Mouse (Mus musculus) brain, embryonic 18.5 days (tissue): ENCODE data around the gene Ankle1.
"Not testable (repeated sequence)": the region's sequence is repeated elsewhere in the genome, so short reads cannot be mapped to it uniquely, and the experiment has no call there.

ENCODE experiments used
- DNase-seq: peaks from one replicate; pipeline ENCODE4 v3.0.0-alpha.2; 2012; ENCODE audit warnings: low read depth, low spot score

Gene Ankle1

DNA sequence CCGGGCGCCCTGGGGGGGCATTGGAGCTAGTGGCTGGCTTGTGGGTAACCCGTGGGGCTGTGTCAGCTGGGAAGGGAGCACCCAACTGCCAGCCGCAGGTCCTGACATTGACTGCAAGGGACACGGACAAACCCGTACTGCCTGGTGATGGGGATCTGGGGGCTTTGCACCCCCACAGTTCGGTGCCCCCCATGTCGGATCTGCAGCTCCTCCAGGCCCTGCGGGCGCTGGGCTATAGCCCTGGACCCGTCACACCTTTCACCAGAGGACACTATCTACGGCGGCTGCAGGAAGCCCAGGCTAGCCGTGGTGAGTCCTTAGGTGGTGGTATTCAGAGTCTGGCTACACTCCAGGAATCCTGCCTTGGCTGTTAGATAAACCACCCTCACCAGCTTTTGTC, 1.6 kb downstream of the Ankle1 start:
- no peak for DNase-seq

DNA sequence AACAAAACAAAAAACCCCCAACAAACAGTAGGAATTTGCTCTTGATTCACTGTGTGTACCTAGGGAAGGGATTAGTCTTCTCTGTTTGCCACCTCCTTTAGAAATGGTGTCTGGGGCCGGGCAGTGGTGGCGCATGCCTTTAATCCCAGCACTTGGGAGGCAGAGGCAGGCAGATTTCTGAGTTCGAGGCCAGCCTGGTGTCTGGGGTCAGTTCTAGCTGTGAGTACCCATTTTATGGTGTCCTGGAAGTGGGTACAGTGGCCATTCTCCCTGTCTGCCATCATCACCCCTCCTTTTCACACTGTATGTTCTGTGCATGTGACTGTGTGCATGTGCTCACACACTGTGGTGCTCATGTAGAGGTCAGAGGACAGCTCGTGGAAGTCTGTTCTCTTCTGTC, 2.4 kb downstream of the Ankle1 start:
- no peak for DNase-seq

DNA sequence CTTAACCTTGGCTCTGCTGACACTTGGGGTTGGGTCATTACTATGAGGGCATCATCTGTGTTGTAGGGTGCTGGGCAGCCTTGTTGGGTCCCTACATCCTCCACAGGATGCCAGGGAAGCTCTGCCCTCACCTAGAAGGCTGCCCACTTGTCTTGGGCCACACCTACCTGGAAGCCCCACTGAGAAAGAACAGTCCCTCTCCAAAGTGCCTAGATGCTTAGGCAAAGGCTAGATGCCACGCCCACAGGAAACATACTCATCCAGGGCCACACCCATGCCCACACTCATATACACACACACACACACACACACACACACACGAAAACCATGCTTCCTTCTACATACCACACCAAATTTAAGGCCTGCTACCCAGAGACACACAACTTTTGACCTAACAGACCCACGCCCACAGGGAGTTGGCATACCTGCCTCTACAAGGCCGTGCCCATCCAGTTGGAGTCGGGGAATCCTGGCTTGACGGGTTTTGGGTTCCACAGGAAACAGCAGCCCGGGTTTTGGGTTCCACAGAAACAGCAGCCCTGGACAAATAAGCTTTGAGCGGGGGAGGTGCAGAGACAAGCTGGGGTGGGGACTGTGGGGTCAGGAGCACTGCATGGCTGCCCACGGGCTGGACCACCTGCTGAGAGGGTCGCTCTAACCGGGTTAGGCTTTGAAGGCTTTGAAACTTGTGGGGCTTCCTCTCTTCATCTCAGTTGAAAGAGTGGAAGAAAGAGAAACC, 5.9 kb downstream of the Ankle1 start:
- DNase-seq = no peak

DNA sequence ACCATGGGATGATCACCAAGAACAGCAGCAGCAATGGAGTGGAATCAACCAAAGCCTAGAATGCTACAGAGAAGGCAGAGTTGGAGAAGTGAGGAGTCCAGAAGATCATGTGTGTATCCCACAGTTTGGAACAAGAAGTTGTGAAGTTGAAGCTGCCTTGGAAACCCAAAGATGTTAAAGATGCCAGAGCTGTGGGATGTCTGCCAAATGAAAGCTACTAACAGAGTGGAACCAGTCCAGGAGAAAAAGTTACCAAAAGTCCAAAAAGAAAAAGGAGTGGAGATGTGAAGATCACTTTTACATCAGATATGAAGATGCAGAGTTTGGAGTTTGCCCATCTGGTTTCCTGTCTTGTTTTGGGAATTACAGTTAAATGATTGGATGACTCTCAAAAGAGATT, 16.3 kb downstream of the Ankle1 start:
- no peak for DNase-seq

DNA sequence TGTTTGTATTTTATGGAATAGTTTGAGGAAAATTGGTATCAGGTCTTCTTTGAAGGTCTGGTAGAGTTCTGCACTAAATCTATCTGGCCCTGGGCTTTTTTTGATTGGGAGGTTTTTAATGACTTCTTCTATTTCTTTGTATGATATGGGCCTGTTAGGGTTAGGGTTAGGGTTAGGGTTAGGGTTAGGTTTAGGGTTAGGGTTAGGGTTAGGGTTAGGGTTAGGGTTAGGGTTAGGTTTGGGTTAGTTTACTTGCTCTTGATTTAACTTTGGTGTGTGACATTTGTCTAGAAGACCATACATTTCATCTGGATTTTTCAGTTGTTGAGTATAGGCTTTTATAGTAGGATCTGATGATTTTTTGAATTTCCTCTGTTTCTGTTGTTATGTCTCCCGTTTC, 27.1 kb downstream of the Ankle1 start:
- not testable (repeated sequence) for DNase-seq

DNA sequence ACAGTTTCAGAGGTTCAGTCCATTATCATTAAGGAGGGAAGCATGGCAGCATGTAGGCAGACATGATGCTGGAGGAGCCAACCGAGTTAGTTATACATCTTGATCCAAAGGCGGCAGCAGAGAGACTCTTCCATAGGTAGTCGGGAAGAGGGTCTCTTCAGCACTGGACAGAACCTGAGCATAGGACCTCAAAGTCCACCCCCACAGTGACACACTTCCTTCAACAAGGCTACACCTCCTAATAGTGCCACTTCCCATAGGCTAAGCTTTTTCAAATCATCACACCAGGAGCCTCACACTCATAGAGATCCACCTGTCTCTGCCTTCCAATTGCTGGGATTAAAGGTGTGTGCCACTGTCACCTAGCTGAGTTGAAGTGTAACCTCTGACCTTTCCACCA, 31.2 kb downstream of the Ankle1 start:
- DNase-seq = no peak

DNA sequence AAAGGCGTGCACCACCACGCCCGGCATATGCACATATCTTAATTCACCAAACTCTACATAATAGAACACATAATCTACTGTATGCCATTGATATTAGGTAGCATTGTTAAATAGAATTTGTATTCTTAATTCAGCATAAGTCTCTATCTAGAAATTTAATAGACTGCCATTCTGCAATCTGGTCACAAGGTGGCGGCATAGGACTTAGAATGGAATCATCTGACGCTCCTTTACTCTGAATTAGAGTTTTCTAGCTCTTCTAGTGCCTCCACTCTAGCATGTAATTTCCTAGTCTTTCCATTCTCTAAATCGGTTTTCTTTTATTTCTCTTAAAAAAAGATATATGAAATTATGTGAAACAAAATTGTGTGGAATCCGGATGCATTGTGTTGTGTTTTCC, 35.6 kb downstream of the Ankle1 start:
- DNase-seq = peak; percentile 36

DNA sequence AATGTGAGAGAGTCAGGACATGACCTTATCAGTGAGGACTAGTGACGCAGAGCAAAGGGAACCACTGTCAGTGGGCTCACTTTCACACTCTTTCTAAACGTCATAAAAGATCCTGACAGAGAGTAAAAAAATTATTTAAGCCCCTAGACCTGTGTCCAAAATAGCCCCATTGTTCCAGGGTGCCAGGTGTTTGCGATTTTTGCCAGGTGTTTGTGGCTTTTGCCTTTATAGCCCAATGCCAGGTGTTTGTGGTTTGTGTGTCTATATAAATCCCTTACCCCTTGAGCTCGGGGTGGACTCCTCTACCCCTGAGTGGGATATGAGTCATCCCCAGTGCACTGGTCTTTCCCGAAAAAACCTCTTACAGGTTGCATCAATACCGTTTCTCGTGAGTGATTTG, 39.3 kb downstream of the Ankle1 start:
- DNase-seq = no peak

DNA sequence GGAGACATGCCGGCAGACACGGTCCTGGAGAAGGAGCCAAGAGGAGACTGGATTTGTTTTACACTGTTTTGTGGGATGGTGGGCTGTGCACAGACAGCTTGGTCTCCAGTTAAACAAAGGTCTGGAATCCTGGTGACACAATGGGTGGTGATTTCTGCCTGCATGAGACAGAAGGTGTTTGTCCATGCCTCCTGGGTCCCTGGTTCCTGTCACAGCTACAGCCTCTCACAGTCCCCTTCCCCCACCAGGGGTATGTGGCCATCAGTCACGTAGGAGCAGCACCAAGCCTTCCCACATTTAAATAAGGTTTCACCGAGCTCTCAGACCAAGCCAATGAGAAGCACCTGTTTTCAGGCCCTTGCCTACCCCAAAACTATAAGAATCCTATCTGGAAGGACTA, 45.5 kb downstream of the Ankle1 start:
- no peak for DNase-seq

DNA sequence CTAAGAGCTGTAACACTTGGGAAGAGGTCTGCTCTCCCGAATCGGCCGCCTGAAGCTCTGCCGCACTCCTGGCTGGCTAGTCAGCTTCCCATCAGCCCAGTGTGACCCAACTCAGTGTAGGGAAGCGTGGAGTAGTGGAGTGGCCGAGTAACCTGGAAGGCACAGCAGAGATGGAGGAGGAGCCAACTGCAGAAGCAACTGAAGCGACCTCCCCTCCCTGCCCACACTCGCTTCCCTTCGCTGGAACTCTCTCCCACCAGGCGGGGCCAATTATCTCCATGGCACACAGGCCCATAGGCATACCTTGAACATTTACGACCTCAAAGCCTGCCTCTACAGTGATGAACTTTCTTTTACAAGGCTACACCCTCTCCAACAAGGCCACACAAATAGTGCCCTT, 46.0 kb downstream of the Ankle1 start:
- no peak for DNase-seq

DNA sequence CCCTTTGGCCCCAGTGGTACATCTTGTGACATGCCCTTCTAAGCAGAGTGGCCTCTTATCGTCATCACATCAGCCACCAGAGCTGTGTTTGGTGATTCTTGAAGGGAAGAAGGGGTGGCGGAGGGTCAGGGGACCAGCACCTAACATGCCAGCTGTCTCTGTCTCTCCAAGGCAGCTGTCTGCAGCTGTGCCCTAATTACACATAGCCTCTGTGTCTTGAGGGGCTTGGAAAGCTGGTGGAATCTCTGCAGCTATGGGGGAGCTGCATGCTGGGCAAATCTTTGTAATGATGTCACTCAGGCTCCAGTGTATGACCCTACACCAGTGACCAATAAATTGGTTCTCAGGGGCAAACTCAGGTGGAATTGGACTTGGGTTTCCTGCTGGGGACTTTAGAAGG, 46.9 kb downstream of the Ankle1 start:
- DNase-seq = no peak

DNA sequence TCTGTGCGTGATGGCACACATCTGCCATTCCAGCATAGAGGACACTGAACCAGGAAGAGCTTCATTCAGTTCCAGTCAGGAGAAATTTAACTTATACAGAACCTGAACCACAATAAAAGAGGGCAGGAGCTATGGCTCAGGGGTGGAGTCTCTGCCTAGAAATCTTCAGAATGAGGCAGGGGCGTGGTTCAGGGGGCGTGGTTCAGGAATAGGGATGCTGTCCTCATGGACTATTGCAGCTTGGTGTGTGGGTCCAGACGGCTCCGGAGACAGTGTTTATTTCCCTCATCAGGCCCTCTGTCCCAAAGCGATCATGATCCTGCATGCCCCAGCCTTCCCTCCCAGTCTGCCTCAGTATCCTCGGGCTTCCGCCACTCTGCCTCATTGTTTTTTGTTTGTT, 48.9 kb downstream of the Ankle1 start:
- no peak for DNase-seq

DNA sequence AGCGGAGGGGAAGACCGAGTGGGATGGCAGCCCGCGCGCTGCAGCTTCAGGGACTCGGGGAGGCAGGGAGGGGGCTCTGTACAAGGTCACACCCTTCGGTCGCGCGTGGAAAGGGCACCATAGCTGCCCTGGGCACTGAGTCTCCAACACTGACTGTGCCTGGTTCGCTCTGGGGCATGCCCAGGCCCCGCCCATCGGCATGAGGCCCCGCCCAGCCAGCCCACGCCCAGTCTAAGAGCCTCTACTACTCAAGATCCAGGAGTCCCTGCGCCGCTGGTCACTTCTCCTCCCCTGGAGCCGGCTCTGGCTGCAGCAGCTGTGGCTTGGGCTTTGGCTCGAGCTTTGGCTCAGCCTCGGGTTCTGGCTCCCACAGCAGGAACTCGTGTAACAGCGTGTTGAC, 51.1 kb downstream of the Ankle1 start:
- no peak for DNase-seq

DNA sequence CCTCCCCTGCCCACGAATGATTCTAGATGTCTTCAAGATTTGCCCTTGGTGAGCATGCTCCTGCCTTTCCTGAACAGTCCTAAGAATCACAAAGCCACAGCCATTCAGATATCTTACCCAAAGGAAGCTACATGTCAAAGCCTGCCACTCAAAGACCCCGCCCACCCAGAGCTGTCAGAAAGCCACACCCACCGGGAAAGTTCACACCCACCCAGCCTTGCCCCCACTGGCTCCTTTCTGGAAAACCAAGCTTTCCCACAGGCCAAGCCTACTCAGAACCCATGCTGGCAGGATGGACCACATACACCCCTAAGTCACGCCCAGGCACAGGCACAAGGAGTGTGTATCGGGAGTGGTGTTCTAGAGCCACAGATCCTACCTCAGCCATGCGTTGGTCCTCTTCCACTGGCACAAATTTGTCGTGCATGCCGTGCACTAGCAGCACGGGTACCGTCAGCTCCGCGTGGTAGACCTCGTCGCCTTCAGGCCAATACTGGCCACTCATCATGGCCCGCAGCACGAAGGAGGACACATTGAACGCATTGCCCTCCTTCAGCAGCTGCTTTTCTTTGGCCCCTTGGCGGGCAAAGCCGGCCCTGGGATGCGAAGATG, 52.0 kb downstream of the Ankle1 start:
- DNase-seq = no peak
